Mouse (Mus musculus) layer of hippocampus, adult 2 months (tissue): Measurements from ENCODE around the gene St13. TPM values are rescaled to one million over a fixed set of nuclear protein-coding genes. Genes with fewer than 3 reads are reported as not detected.

Experiments
- DNase-seq, 2 experiments: peaks; one replicate each; pipeline ENCODE4 v3.0.0; 2022; ENCODE audit warnings: low spot score in 2 of 2
- H3K27ac ChIP-seq: fragments of 200-600 bp; 2 replicates; pipeline ENCODE4 v1.8.1; 2022
- H3K4me3 ChIP-seq: fragments of 200-600 bp; 2 replicates; pipeline ENCODE4 v1.8.1; 2022; ENCODE audit warnings: mild to moderate bottlenecking
- CTCF ChIP-seq: fragments of 200-600 bp; conservative IDR thresholded peaks from 2 replicates; pipeline ENCODE4 v1.8.1; 2022; ENCODE audit warnings: antibody characterized with exemption, mild to moderate bottlenecking, moderate library complexity
- total RNA-seq, 2 experiments: library from RNA; stranded (reverse); gene quantifications; 2 replicates each; pipeline ENCODE4 v1.2.3; 2021

St13 gene
- total RNA-seq, 2 experiments from 2014 or later = 163 to 171 TPM

DNA sequence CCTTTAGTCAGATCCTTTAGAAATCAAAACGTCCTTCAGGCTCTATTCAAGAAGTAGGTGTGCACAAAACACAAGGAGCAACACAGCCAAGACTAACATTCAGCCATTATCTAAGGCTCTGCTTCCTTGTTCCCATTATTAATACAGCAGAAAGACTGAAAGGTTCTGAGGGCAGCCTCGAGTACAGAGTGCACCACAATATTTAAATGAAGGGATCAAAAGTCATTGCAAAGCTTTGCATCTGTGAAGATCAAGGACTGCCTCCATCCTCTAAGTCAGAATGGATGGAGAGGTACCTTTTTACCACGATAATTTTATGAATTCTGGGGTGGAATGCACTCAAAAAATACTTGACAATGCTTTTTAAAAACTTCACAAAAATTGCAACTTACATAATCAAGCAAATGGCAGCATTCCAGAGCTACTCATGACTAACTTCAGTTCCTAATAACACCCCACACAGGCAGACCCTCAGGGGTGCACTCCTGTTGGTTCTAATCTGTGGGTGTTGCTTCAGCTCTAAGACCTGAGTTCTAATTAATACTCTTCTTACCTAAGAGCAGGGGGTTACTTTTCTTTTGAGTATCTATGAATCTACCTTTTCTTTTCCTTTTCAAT lies 69.0 kb downstream of the St13 start:
- no peak for DNase-seq
- no peak for TF ChIP-seq CTCF
- peak overlapping the region; percentile 33; the same call in 1 of the 2 replicates for H3K27ac ChIP-seq
- H3K4me3 ChIP-seq = no peak overlapping the region

GRCm38 (mm10) chr15:81329721-81330369 lies 70.0 kb downstream of the St13 start:
- Histone ChIP-seq H3K27ac (peak overlapping the region; percentile 40; the same call in 1 of the 2 replicates), H3K4me3 (no peak overlapping the region)
- DNase-seq = no peak
- no peak for TF ChIP-seq CTCF

DNA sequence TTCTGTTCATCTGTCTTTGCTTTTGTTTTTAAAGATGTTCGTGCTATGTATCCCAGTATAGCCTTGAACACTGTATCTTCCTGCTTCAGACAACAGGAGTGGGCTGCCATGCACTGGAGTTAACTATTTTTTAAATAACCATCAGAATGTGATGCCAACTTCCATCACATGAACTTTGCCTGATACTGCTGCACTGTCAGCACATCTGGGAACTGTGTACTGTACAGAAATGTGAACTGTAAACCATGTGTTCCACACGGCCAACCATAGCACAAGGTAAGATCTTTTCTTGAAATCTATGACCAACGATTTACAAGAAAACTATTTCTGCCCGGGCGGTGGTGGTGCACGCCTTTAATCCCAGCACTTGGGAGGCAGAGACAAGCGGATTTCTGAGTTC lies 72.4 kb downstream of the St13 start:
- no peak overlapping the region for H3K27ac ChIP-seq
- DNase-seq = no peak
- no peak overlapping the region for H3K4me3 ChIP-seq
- no peak for TF ChIP-seq CTCF

GRCm38 (mm10) chr15:81324979-81325378 lies 74.9 kb downstream of the St13 start:
- no peak overlapping the region for H3K27ac ChIP-seq
- DNase-seq = no peak
- H3K4me3 ChIP-seq = no peak overlapping the region
- TF ChIP-seq CTCF = no peak

- TF ChIP-seq CTCF = no peak
- Histone ChIP-seq H3K4me3 (no peak overlapping the region), H3K27ac (peak overlapping the region; percentile 59; the same call in 1 of the 2 replicates)
- DNase-seq = peak in 1 of 2 experiments; percentile 36
These were observed 79.7 kb downstream of the St13 start for GRCm38 (mm10) chr15:81320137-81320536.

GRCm38 (mm10) chr15:81319462-81319861 lies 80.4 kb downstream of the St13 start:
- Histone ChIP-seq H3K4me3 (no peak overlapping the region), H3K27ac (peak overlapping the region; percentile 59)
- no peak for TF ChIP-seq CTCF
- DNase-seq = no peak

DNA sequence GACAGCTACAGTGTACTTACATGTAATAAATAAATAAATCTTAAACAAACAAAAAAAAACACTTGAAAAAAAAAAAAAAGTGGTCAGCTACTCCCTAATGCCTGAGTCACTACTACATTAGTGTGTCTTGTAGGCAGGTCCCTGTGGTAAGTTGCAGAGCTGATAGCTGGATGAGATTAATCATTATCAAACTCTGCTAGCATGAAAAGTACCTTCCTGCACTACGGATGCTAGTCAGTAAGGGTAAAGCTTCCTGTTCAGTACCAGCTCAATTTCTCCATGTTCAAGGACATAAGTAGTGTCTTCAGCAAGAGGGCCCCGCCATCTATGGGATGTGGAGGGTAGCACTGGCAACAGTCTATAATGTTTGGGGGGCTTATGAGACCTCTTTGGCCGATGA lies 85.9 kb downstream of the St13 start:
- H3K27ac ChIP-seq = no peak overlapping the region
- no peak overlapping the region for H3K4me3 ChIP-seq
- no peak for DNase-seq
- TF ChIP-seq CTCF = no peak

Other genes starting within 250 kb of the St13 start
- gene Mrtfa, start 209.3 kb downstream of the St13 start, total RNA-seq = 100 to 1,000 TPM; 109 to 115 TPM
- 10 to 100 TPM; 24.6 to 24.9 TPM for gene Mchr1, start 164.6 kb downstream of the St13 start, total RNA-seq
- gene Slc25a17, start 39.3 kb downstream of the St13 start, total RNA-seq = 10 to 100 TPM; 41.5 to 47.6 TPM
- gene Xpnpep3, start 61 bp upstream of the St13 start, total RNA-seq = 10 to 100 TPM; 17.0 to 17.9 TPM
- not detected for gene Dnajb7, start 8.2 kb upstream of the St13 start, total RNA-seq
- gene Rbx1, start 66.2 kb upstream of the St13 start, total RNA-seq = 100 to 1,000 TPM; 124 to 137 TPM
- gene Ep300, start 185.3 kb upstream of the St13 start, total RNA-seq = 10 to 100 TPM; 67.8 to 68.4 TPM